Mouse (Mus musculus) lung, embryonic 14.5 days (tissue): ENCODE measurements around the gene Myt1. TPM values are rescaled to one million over a fixed set of nuclear protein-coding genes. Genes with fewer than 3 reads are reported as not detected.

Experiments used
- ATAC-seq: fragments of 200-750 bp; cut with Nextera tagmentation; 2 replicates; pipeline ENCODE4 v1.8.0; 2017; ENCODE audit warnings: mild to moderate bottlenecking, moderate TSS enrichment, moderate library complexity; ENCODE audit not compliant: insufficient read depth
- DNase-seq: peaks from one replicate; pipeline ENCODE4 v3.0.0-alpha.2; 2015
- H3K27ac ChIP-seq: fragments of 300-500 bp; sonication (generic); 2 replicates; pipeline ENCODE4 v1.5.1; 2014; ENCODE audit warnings: low read depth, mild to moderate bottlenecking, moderate library complexity
- H3K27me3 ChIP-seq: fragments of 300-500 bp; sonication (generic); 2 replicates; pipeline ENCODE4 v1.6.1; 2014; ENCODE audit warnings: low read length, control low read depth; ENCODE audit not compliant: insufficient read depth
- H3K36me3 ChIP-seq: fragments of 300-500 bp; sonication (generic); 2 replicates; pipeline ENCODE4 v1.6.1; 2014; ENCODE audit warnings: control low read depth; ENCODE audit not compliant: insufficient read depth
- H3K4me1 ChIP-seq: fragments of 300-500 bp; sonication (generic); 2 replicates; pipeline ENCODE4 v1.6.1; 2014; ENCODE audit warnings: antibody characterized with exemption, control low read depth; ENCODE audit not compliant: insufficient read depth
- H3K4me2 ChIP-seq: fragments of 300-500 bp; sonication (generic); 2 replicates; pipeline ENCODE4 v1.6.1; 2014; ENCODE audit warnings: mild to moderate bottlenecking
- H3K4me3 ChIP-seq: fragments of 300-500 bp; sonication (generic); 2 replicates; pipeline ENCODE4 v1.5.1; 2014; ENCODE audit warnings: low read depth, low read length
- H3K9ac ChIP-seq: fragments of 300-500 bp; sonication (generic); 2 replicates; pipeline ENCODE4 v1.6.1; 2014
- H3K9me3 ChIP-seq: fragments of 300-500 bp; sonication (generic); 2 replicates; pipeline ENCODE4 v1.6.1; 2016; ENCODE audit warnings: low read depth, low read length, control low read depth
- CTCF ChIP-seq: IDR thresholded peaks from 2 replicates; pipeline ENCODE4 v1.5.1; 2016; ENCODE audit warnings: antibody characterized with exemption, low read depth
- WGBS: fragments of 180-500 bp; shearing (Covaris S2); extraction: QIAGEN DNeasy Blood & Tissue Kit; methylation state at CpG from one replicate; pipeline ENCODE4 v1.1.7; 2014; 5-methylcytosine and 5-hydroxymethylcytosine counted together
- polyA plus RNA-seq: library from polyadenylated mRNA; unstranded; fragments of >200 nt; fragmentation: Nextera tagmentation; extraction: Ambion mirVana; gene quantifications from 2 replicates; pipeline ENCODE4 v1.2.1, GENCODE M21; 2014

Gene Myt1
- polyA plus RNA-seq, 1 experiment from 2014 or later: 0.25 TPM

GRCm38 (mm10) chr2:181722213-181722612 lies 40.9 kb upstream of the Myt1 start:
- H3K4me2 ChIP-seq: no peak overlapping the region
- no peaks in the 10 kb centered on the region for H3K36me3 ChIP-seq
- TF ChIP-seq CTCF: peak; percentile 69
- H3K9ac ChIP-seq: no peak overlapping the region
- peak; percentile 65 for DNase-seq
- H3K4me1 ChIP-seq: no peaks in the 10 kb centered on the region
- no peaks in the 10 kb centered on the region for H3K9me3 ChIP-seq
- no peak overlapping the region for H3K27ac ChIP-seq
- 18% methylated on average over 3 of the region's 3 CpGs for WGBS
- ATAC-seq: 0 out of 2 replicates have a peak, but pooled peaks have one; percentile 28
- no peak overlapping the region for H3K4me3 ChIP-seq
- no peaks in the 10 kb centered on the region for H3K27me3 ChIP-seq

GRCm38 (mm10) chr2:181727659-181728262 lies 35.4 kb upstream of the Myt1 start:
- no peak for TF ChIP-seq CTCF

GRCm38 (mm10) chr2:181730051-181730450 lies 33.1 kb upstream of the Myt1 start:
- WGBS: 54% methylated on average over 3 of the region's 3 CpGs
- Histone ChIP-seq H3K36me3 (no peaks in the 10 kb centered on the region), H3K9me3 (no peaks in the 10 kb centered on the region), H3K4me1 (no peaks in the 10 kb centered on the region), H3K27me3 (no peaks in the 10 kb centered on the region), H3K4me2 (no peak overlapping the region), H3K27ac (no peak overlapping the region), H3K9ac (no peak overlapping the region), H3K4me3 (no peak overlapping the region)
- DNase-seq (no peak), ATAC-seq (no peak)
- no peak for TF ChIP-seq CTCF

More at GRCm38 (mm10) chr2:181727659-181728262, 35.4 kb upstream of the Myt1 start:
- H3K9ac ChIP-seq: no peak overlapping the region
- WGBS: 52% methylated on average over 9 of the region's 9 CpGs
- H3K9me3 ChIP-seq: no peaks in the 10 kb centered on the region
- no peak overlapping the region for H3K4me2 ChIP-seq
- H3K36me3 ChIP-seq: no peaks in the 10 kb centered on the region
- no peaks in the 10 kb centered on the region for H3K27me3 ChIP-seq
- DNase-seq (no peak), ATAC-seq (no peak)
- no peak overlapping the region for H3K4me3 ChIP-seq
- H3K4me1 ChIP-seq: no peaks in the 10 kb centered on the region
- H3K27ac ChIP-seq: no peak overlapping the region

GRCm38 (mm10) chr2:181752626-181753025 lies 10.5 kb upstream of the Myt1 start:
- H3K9ac ChIP-seq: no peak overlapping the region
- H3K27ac ChIP-seq: no peak overlapping the region
- DNase-seq (no peak), ATAC-seq (no peak)
- H3K4me2 ChIP-seq: no peak overlapping the region
- H3K4me3 ChIP-seq: no peak overlapping the region
- H3K27me3 ChIP-seq: no peaks in the 10 kb centered on the region
- TF ChIP-seq CTCF: no peak
- no peaks in the 10 kb centered on the region for H3K4me1 ChIP-seq
- H3K36me3 ChIP-seq: no peaks in the 10 kb centered on the region
- H3K9me3 ChIP-seq: no peaks in the 10 kb centered on the region
- WGBS: 61% methylated on average over 1 of the region's 1 CpGs

- no peaks in the 10 kb centered on the region for H3K9me3 ChIP-seq
- no peak for TF ChIP-seq CTCF
- DNase-seq: no peak
- H3K27me3 ChIP-seq: no peaks in the 10 kb centered on the region
- no peak for ATAC-seq
- H3K4me1 ChIP-seq: no peaks in the 10 kb centered on the region
- H3K9ac ChIP-seq: no peak overlapping the region
- H3K27ac ChIP-seq: no peak overlapping the region
- no peak overlapping the region for H3K4me3 ChIP-seq
- H3K4me2 ChIP-seq: no peak overlapping the region
- WGBS: 63% methylated on average over 2 of the region's 2 CpGs
- no peaks in the 10 kb centered on the region for H3K36me3 ChIP-seq
Measured at GRCm38 (mm10) chr2:181758147-181758725, 4.9 kb upstream of the Myt1 start.

- Histone ChIP-seq H3K9ac (no peak overlapping the region), H3K4me1 (no peaks in the 10 kb centered on the region), H3K4me3 (no peak overlapping the region), H3K27ac (no peak overlapping the region), H3K36me3 (no peaks in the 10 kb centered on the region), H3K27me3 (no peaks in the 10 kb centered on the region), H3K4me2 (no peak overlapping the region), H3K9me3 (no peaks in the 10 kb centered on the region)
- no peak for DNase-seq
- 30% methylated on average over 4 of the region's 4 CpGs for WGBS
- no peak for TF ChIP-seq CTCF
- no peak; the same call in 1 of the 2 replicates for ATAC-seq
Measured at GRCm38 (mm10) chr2:181759041-181759440, 4.1 kb upstream of the Myt1 start.

- TF ChIP-seq CTCF: no peak
- Histone ChIP-seq H3K9me3 (no peaks in the 10 kb centered on the region), H3K27me3 (no peaks in the 10 kb centered on the region), H3K9ac (no peak overlapping the region), H3K4me3 (no peak overlapping the region), H3K36me3 (no peaks in the 10 kb centered on the region), H3K4me1 (no peaks in the 10 kb centered on the region), H3K27ac (no peak overlapping the region), H3K4me2 (no peak overlapping the region)
- ATAC-seq (no peak), DNase-seq (no peak)
- 34% methylated on average over 14 of the region's 14 CpGs for WGBS
Measured at GRCm38 (mm10) chr2:181763886-181764527, 875 bp downstream of the Myt1 start.
